Mouse (Mus musculus): Measurements from ENCODE around the gene Pctp.

DNA sequence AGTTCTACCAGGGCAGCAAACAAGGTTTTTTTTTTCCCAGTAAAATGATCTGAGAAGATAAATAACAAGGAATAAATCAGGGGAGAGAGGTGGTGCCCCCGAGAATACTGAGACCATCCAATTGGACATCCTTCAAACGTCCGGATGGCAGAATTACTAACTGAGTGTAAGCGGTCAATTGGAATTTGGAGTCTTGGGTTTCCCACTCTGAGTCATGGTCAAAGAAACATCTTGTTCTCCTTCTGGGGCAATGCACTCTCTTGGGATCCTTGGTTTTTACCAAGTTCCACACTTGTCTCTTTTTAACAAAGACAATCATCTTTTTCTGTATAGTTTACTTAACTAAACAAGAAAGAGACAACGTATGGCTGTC is 24.1 kb upstream of the Pctp start:
- TF ChIP-seq POLR2A (IDR thresholded peaks at IDR 0.05; ENCODE audit: borderline replicate concordance, extremely low read depth, insufficient read depth, insufficient read length, poor library complexity, severe bottlenecking) (no peak), CTCF (IDR thresholded peaks at IDR 0.05; ENCODE audit: borderline replicate concordance, extremely low read depth, insufficient read depth, insufficient read length) (no peak)
